Mouse (Mus musculus): ENCODE measurements around the gene Mycbp2. TPM values are rescaled to one million over a fixed set of nuclear protein-coding genes. Genes with fewer than 3 reads are reported as not detected.

Gene Mycbp2
- polyA plus RNA-seq, 2 experiments, result 7.0 to 8.2 TPM

GRCm38 (mm10) chr14:103079209-103079977, 267.2 kb downstream of the Mycbp2 start:
- Histone ChIP-seq H3K27ac (no peak overlapping the region), H3K27me3 (ENCODE audit: control insufficient read depth, insufficient read depth, low read length) (no peaks in the 10 kb centered on the region), H3K4me2 (ENCODE audit: low read depth) (no peak overlapping the region), H3K36me3 (replicated peaks; ENCODE audit: control insufficient read depth, insufficient read depth, low read depth) (peaks cover 37% of the 10 kb centered on the region), H3K9me3 (ENCODE audit: control insufficient read depth, low read length) (no peaks in the 10 kb centered on the region), H3K4me3 (ENCODE audit: insufficient read depth in 1 of 2, low read depth in 2 of 2, low read length in 2 of 2) (no peak overlapping the region), H3K9ac (replicated peaks) (no peak overlapping the region), H3K4me1 (replicated peaks; ENCODE audit: control insufficient read depth in 2 of 2, insufficient read depth in 2 of 2, low read length in 1 of 2) (no peaks in the 10 kb centered on the region; a peak in 1 of 4 replicates)
- no peak for ATAC-seq (ENCODE audit: insufficient read depth)
- no peak for TF ChIP-seq CTCF (IDR thresholded peaks at IDR 0.05; ENCODE audit: low read depth)
- TF ChIP-seq EP300 (IDR thresholded peaks at IDR 0.05; ENCODE audit: low read depth), result no peak
- DNase-seq (ENCODE audit: low read depth in 3 of 3, low spot score in 3 of 3), result no peak
- WGBS (ENCODE audit: insufficient replicate concordance), result 87% methylated on average over 9 of the region's 9 CpGs

- DNase-seq (ENCODE audit: low read depth in 3 of 3, low spot score in 3 of 3) (no peak), ATAC-seq (ENCODE audit: insufficient read depth) (no peak; the same call in 1 of the 2 replicates)
- Histone ChIP-seq H3K4me2 (ENCODE audit: low read depth) (no peak overlapping the region), H3K9me3 (ENCODE audit: control insufficient read depth, low read length) (no peaks in the 10 kb centered on the region), H3K4me1 (replicated peaks; ENCODE audit: control insufficient read depth in 2 of 2, insufficient read depth in 2 of 2, low read length in 1 of 2) (no peaks in the 10 kb centered on the region; a peak in 1 of 4 replicates), H3K27ac (no peak overlapping the region), H3K27me3 (ENCODE audit: control insufficient read depth, insufficient read depth, low read length) (no peaks in the 10 kb centered on the region), H3K36me3 (replicated peaks; ENCODE audit: control insufficient read depth, insufficient read depth, low read depth) (peaks cover 34% of the 10 kb centered on the region), H3K9ac (replicated peaks) (no peak overlapping the region), H3K4me3 (ENCODE audit: insufficient read depth in 1 of 2, low read depth in 2 of 2, low read length in 2 of 2) (no peak overlapping the region)
- 85% methylated on average over 16 of the region's 16 CpGs for WGBS (ENCODE audit: insufficient replicate concordance)
- no peak for TF ChIP-seq CTCF (IDR thresholded peaks at IDR 0.05; ENCODE audit: low read depth)
Observed at GRCm38 (mm10) chr14:103078006-103078912, 268.4 kb downstream of the Mycbp2 start.

GRCm38 (mm10) chr14:103077272-103078005, 269.2 kb downstream of the Mycbp2 start:
- Histone ChIP-seq H3K36me3 (replicated peaks; ENCODE audit: control insufficient read depth, insufficient read depth, low read depth) (peaks cover 27% of the 10 kb centered on the region), H3K27ac (no peak overlapping the region), H3K9ac (replicated peaks) (no peak overlapping the region), H3K4me1 (replicated peaks; ENCODE audit: control insufficient read depth in 2 of 2, insufficient read depth in 2 of 2, low read length in 1 of 2) (no peaks in the 10 kb centered on the region; a peak in 1 of 4 replicates), H3K4me2 (ENCODE audit: low read depth) (no peak overlapping the region), H3K27me3 (ENCODE audit: control insufficient read depth, insufficient read depth, low read length) (no peaks in the 10 kb centered on the region), H3K4me3 (ENCODE audit: insufficient read depth in 1 of 2, low read depth in 2 of 2, low read length in 2 of 2) (no peak overlapping the region), H3K9me3 (ENCODE audit: control insufficient read depth, low read length) (no peaks in the 10 kb centered on the region)
- TF ChIP-seq EP300 (IDR thresholded peaks at IDR 0.05; ENCODE audit: low read depth) (no peak), CTCF (IDR thresholded peaks at IDR 0.05; ENCODE audit: low read depth) (no peak)
- WGBS (ENCODE audit: insufficient replicate concordance), result 77% methylated on average over 9 of the region's 9 CpGs
- no peak for DNase-seq (ENCODE audit: low read depth in 3 of 3, low spot score in 3 of 3)
- ATAC-seq (ENCODE audit: insufficient read depth), result no peak

GRCm38 (mm10) chr14:103075166-103075565, 271.4 kb downstream of the Mycbp2 start:
- H3K36me3 ChIP-seq (replicated peaks; ENCODE audit: control insufficient read depth, insufficient read depth, low read depth), result peaks cover 32% of the 10 kb centered on the region
- TF ChIP-seq EP300 (IDR thresholded peaks at IDR 0.05; ENCODE audit: low read depth) (no peak), CTCF (IDR thresholded peaks at IDR 0.05; ENCODE audit: low read depth) (no peak)

More at GRCm38 (mm10) chr14:103075166-103075565, 271.4 kb downstream of the Mycbp2 start:
- DNase-seq (ENCODE audit: low read depth in 3 of 3, low spot score in 3 of 3) (no peak), ATAC-seq (ENCODE audit: insufficient read depth) (no peak)
- H3K9me3 ChIP-seq (ENCODE audit: control insufficient read depth, low read length), result no peaks in the 10 kb centered on the region
- H3K9ac ChIP-seq (replicated peaks), result no peak overlapping the region
- H3K27me3 ChIP-seq (ENCODE audit: control insufficient read depth, insufficient read depth, low read length), result no peaks in the 10 kb centered on the region
- no peak overlapping the region for H3K4me3 ChIP-seq (ENCODE audit: insufficient read depth in 1 of 2, low read depth in 2 of 2, low read length in 2 of 2)
- H3K4me1 ChIP-seq (replicated peaks; ENCODE audit: control insufficient read depth in 2 of 2, insufficient read depth in 2 of 2, low read length in 1 of 2), result peaks cover 0 to 4% of the 10 kb centered on the region in 2 experiments; a peak in 3 of 4 replicates
- 43% methylated on average over 7 of the region's 7 CpGs for WGBS (ENCODE audit: insufficient replicate concordance)
- H3K27ac ChIP-seq, result no peak overlapping the region
- H3K4me2 ChIP-seq (ENCODE audit: low read depth), result no peak overlapping the region
